Mouse (Mus musculus) CH12.LX (cell line): ENCODE measurements around the gene Rnf123. TPM values are rescaled to one million over a fixed set of nuclear protein-coding genes. Genes with fewer than 3 reads are reported as not detected.

Experiments used
- DNase-seq: peaks from one replicate; pipeline ENCODE4 v3.0.0-alpha.2; 2013; ENCODE audit errors: extremely low read depth
- H3K27ac ChIP-seq: 2 replicates; pipeline ENCODE4 v1.5.1; 2012; ENCODE audit warnings: low read depth, mild to moderate bottlenecking, control low read depth, moderate library complexity; ENCODE audit not compliant: insufficient read depth
- H3K27me3 ChIP-seq: replicated peaks from 2 replicates; pipeline ENCODE3; 2012; ENCODE audit warnings: inconsistent platforms
- H3K36me3 ChIP-seq, 2 experiments: replicated peaks in 1 of 2; 2 replicates each; pipeline versions ENCODE3 to v1.6.1; 2012; ENCODE audit warnings: inconsistent platforms in 1 of 2, low read length in 1 of 2, mild to moderate bottlenecking in 1 of 2, mixed read lengths in 1 of 2, moderate library complexity in 1 of 2; ENCODE audit not compliant: control insufficient read depth in 1 of 2, insufficient read depth in 1 of 2
- H3K4me1 ChIP-seq, 2 experiments: 2 replicates each; pipeline ENCODE4 v1.6.1; 2012; ENCODE audit warnings: inconsistent platforms in 1 of 2, moderate library complexity in 1 of 2; ENCODE audit not compliant: insufficient read depth in 2 of 2, control insufficient read depth in 1 of 2
- H3K4me2 ChIP-seq: 2 replicates; pipeline ENCODE4 v1.6.1; 2012; ENCODE audit warnings: low read depth, mild to moderate bottlenecking, control low read depth; ENCODE audit not compliant: poor library complexity, insufficient read depth, severe bottlenecking
- H3K4me3 ChIP-seq, 3 experiments: fragments of 150-350 bp in 1 of 3; sonication (generic) in 1 of 3; replicated peaks in 1 of 3; 2 replicates each; pipeline versions ENCODE3 to v1.5.1; 2011 to 2012; ENCODE audit warnings: low read depth in 2 of 3, low read length in 2 of 3, mild to moderate bottlenecking in 2 of 3, moderate library complexity in 2 of 3, control low read depth in 1 of 3, improper control_type of control experiment in 1 of 3, inconsistent platforms in 1 of 3, mixed read lengths in 1 of 3; ENCODE audit not compliant: poor library complexity in 1 of 3
- H3K79me2 ChIP-seq: replicated peaks from 2 replicates; pipeline ENCODE4 v1.6.1; 2012; ENCODE audit warnings: mild to moderate bottlenecking, moderate library complexity; ENCODE audit not compliant: control insufficient read depth, poor library complexity, insufficient read depth, severe bottlenecking; ENCODE audit errors: extremely low read depth
- H3K9ac ChIP-seq: 2 replicates; pipeline ENCODE4 v1.6.1; 2012; ENCODE audit warnings: low read depth, mild to moderate bottlenecking, control low read depth, moderate library complexity; ENCODE audit not compliant: insufficient read depth
- H3K9me3 ChIP-seq: replicated peaks from 2 replicates; pipeline ENCODE3; 2012; ENCODE audit warnings: low read length, inconsistent platforms, mixed read lengths
- BHLHE40 ChIP-seq: IDR thresholded peaks from 2 replicates; pipeline ENCODE4 v1.6.1; 2011; ENCODE audit warnings: mild to moderate bottlenecking, low read depth, low read length, improper control_type of control experiment
- CHD2 ChIP-seq: IDR thresholded peaks from 2 replicates; pipeline ENCODE4 v1.6.1; 2011; ENCODE audit warnings: low read length, improper control_type of control experiment
- CTCF ChIP-seq, 2 experiments: IDR thresholded peaks in 1 of 2; conservative IDR thresholded peaks in 1 of 2; 2 replicates each; pipeline ENCODE4 v1.5.1; 2011 to 2012; ENCODE audit warnings: low read depth in 2 of 2, low read length in 2 of 2, improper control_type of control experiment in 1 of 2, inconsistent platforms in 1 of 2, mild to moderate bottlenecking in 1 of 2, moderate library complexity in 1 of 2
- EP300 ChIP-seq: IDR thresholded peaks from 2 replicates; pipeline ENCODE4 v1.6.1; 2011; ENCODE audit warnings: low read length, improper control_type of control experiment
- GABPA ChIP-seq: IDR thresholded peaks from 2 replicates; pipeline ENCODE4 v1.6.1; 2012; ENCODE audit warnings: low read depth, low read length, improper control_type of control experiment, inconsistent platforms; ENCODE audit not compliant: insufficient replicate concordance
- IRF4 ChIP-seq: IDR thresholded peaks from 2 replicates; pipeline ENCODE4 v1.6.1; 2014; ENCODE audit warnings: low read depth, mild to moderate bottlenecking, inconsistent platforms, low read length, improper control_type of control experiment
- JUN ChIP-seq: IDR thresholded peaks from 2 replicates; pipeline ENCODE4 v1.6.1; 2011; ENCODE audit warnings: low read depth, mild to moderate bottlenecking, low read length, improper control_type of control experiment, moderate library complexity; ENCODE audit not compliant: insufficient read depth
- JUND ChIP-seq: conservative IDR thresholded peaks from 2 replicates; pipeline ENCODE4 v1.6.1; 2011; ENCODE audit warnings: low read depth, low read length, improper control_type of control experiment
- MAFK ChIP-seq: IDR thresholded peaks from 2 replicates; pipeline ENCODE4 v1.6.1; 2011; ENCODE audit warnings: low read length, improper control_type of control experiment; ENCODE audit not compliant: insufficient replicate concordance
- MAZ ChIP-seq: IDR thresholded peaks from 2 replicates; pipeline ENCODE4 v1.6.1; 2012; ENCODE audit warnings: low read depth, mild to moderate bottlenecking, inconsistent platforms, low read length, improper control_type of control experiment, moderate library complexity
- NRF1 ChIP-seq: IDR thresholded peaks from 2 replicates; pipeline ENCODE4 v1.6.1; 2014; ENCODE audit warnings: low read depth, mild to moderate bottlenecking, inconsistent platforms, low read length, improper control_type of control experiment, moderate library complexity
- POLR2A ChIP-seq: IDR thresholded peaks from 2 replicates; pipeline ENCODE4 v1.6.1; 2011; ENCODE audit warnings: low read depth, mild to moderate bottlenecking, improper control_type of control experiment, low read length
- RAD21 ChIP-seq: IDR thresholded peaks from 2 replicates; pipeline ENCODE4 v1.6.1; 2011; ENCODE audit warnings: low read depth, mild to moderate bottlenecking, low read length, improper control_type of control experiment, moderate library complexity
- RCOR1 ChIP-seq: conservative IDR thresholded peaks from 2 replicates; pipeline ENCODE4 v1.6.1; 2012; ENCODE audit warnings: low read depth, mild to moderate bottlenecking, inconsistent platforms, low read length, improper control_type of control experiment
- SIN3A ChIP-seq: IDR thresholded peaks from 2 replicates; pipeline ENCODE4 v1.6.1; 2012; ENCODE audit warnings: low read length, improper control_type of control experiment, inconsistent platforms
- SMC3 ChIP-seq: IDR thresholded peaks from 2 replicates; pipeline ENCODE4 v1.6.1; 2011; ENCODE audit warnings: low read depth, low read length, improper control_type of control experiment
- TBP ChIP-seq: conservative IDR thresholded peaks from 2 replicates; pipeline ENCODE4 v1.6.1; 2011; ENCODE audit warnings: low read depth, low read length, improper control_type of control experiment
- TCF12 ChIP-seq: IDR thresholded peaks from 2 replicates; pipeline ENCODE4 v1.6.1; 2014; ENCODE audit warnings: low read depth, mild to moderate bottlenecking, inconsistent platforms, low read length, improper control_type of control experiment
- dilution Hi-C: fragments of 300-500 bp; cut with MboI; formaldehyde crosslinking; loops from 2 replicates; pipeline ENCODE4 v1.14.3; 2020; ENCODE audit warnings: low sequenced_read_pairs; ENCODE audit not compliant: extremely low pct_unique_long_range_greater_than_20kb, extremely low pct_ligation_motif_present
- in situ Hi-C: fragments of 300-500 bp; cut with MboI; formaldehyde crosslinking; loops from 3 replicates; pipeline ENCODE4 v1.14.3; 2019; ENCODE audit warnings: low sequenced_read_pairs, low pct_ligation_motif_present, low pct_unique_long_range_greater_than_20kb, mixed read lengths
- polyA plus RNA-seq: library from polyadenylated mRNA; unstranded; fragments of >175 nt; gene quantifications from 2 replicates; pipeline ENCODE4 v1.2.1, GENCODE M21; 2012; ENCODE audit warnings: low read depth; ENCODE audit not compliant: insufficient read length
- total RNA-seq, 2 experiments: library from RNA; depleted of rRNA; stranded (reverse); fragments of 300-350 nt in 1 of 2; fragments of >200 nt in 1 of 2; gene quantifications; 2 replicates each; pipeline ENCODE4 v1.2.3; 2012 to 2014

Gene Rnf123
- total and polyA plus RNA-seq, 3 experiments: 10.0 to 50.0 (median 28.8) TPM

- no peak for TF ChIP-seq SIN3A
- TF ChIP-seq CTCF (conservative IDR thresholded peaks at IDR 0.05 in 1 of 2, IDR thresholded peaks at IDR 0.05 in 1 of 2; ENCODE audit: low read depth in 2 of 2, low read length in 2 of 2): peak; percentile 43 to 77; a peak in 3 of 4 replicates
- TF ChIP-seq RAD21: peak; percentile 62
- TF ChIP-seq TCF12: no peak
- no peak for TF ChIP-seq TBP
- peak; percentile 69 for TF ChIP-seq SMC3
- TF ChIP-seq IRF4: 0 out of 2 replicates have a peak, but pooled peaks have one; percentile 19
- TF ChIP-seq JUN: no peak
- no peak for TF ChIP-seq MAFK
- no peak for TF ChIP-seq BHLHE40
- TF ChIP-seq POLR2A: no peak
- TF ChIP-seq NRF1: no peak
- no peak for TF ChIP-seq GABPA
- no peak for TF ChIP-seq MAZ
- Histone ChIP-seq H3K36me3 (peaks cover 90 to 99% of the 10 kb centered on the region in 2 experiments), H3K4me3 (no peak overlapping the region), H3K79me2 (no peaks in the 10 kb centered on the region), H3K9ac (no peak overlapping the region), H3K4me1 (no peaks in the 10 kb centered on the region), H3K27me3 (no peaks in the 10 kb centered on the region), H3K27ac (no peak overlapping the region), H3K9me3 (no peaks in the 10 kb centered on the region), H3K4me2 (no peak overlapping the region)
- in situ Hi-C loops: loop anchor here (5.0 kb wide), 1 partner anchor 153 kb away; no protein-coding TSS in a partner anchor
- dilution Hi-C loops: no loop called here
- DNase-seq: peak; percentile 64
Observed at GRCm38 (mm10) chr9:108065491-108066011, 17.6 kb downstream of the Rnf123 start.

- no peak for TF ChIP-seq EP300
- no peak for TF ChIP-seq IRF4
- no peak for TF ChIP-seq GABPA
- no peak for TF ChIP-seq RCOR1
- no peak for TF ChIP-seq JUND
- TF ChIP-seq CHD2: no peak
Observed at GRCm38 (mm10) chr9:108063361-108063760, 19.8 kb downstream of the Rnf123 start.

More at GRCm38 (mm10) chr9:108063361-108063760, 19.8 kb downstream of the Rnf123 start:
- dilution Hi-C loops: no loop called here
- no peaks in the 10 kb centered on the region for H3K4me1 ChIP-seq
- no peaks in the 10 kb centered on the region for H3K27me3 ChIP-seq
- H3K36me3 ChIP-seq: peaks cover 89 to 99% of the 10 kb centered on the region in 2 experiments
- no peak overlapping the region for H3K27ac ChIP-seq
- H3K4me2 ChIP-seq: no peak overlapping the region
- no peak overlapping the region for H3K4me3 ChIP-seq
- DNase-seq: no peak
- no peaks in the 10 kb centered on the region for H3K9me3 ChIP-seq
- H3K79me2 ChIP-seq: no peaks in the 10 kb centered on the region
- in situ Hi-C loops: no loop called here
- H3K9ac ChIP-seq: no peak overlapping the region
